Mouse (Mus musculus) neutrophil, adult 83 days (primary cell): ENCODE measurements around the gene Tpm1. TPM values are rescaled to one million over a fixed set of nuclear protein-coding genes. Genes with fewer than 3 reads are reported as not detected.

Experiments
- total RNA-seq, 2 experiments: library from RNA; stranded (reverse); gene quantifications; one replicate each; pipeline ENCODE4 v1.2.4; 2023

Gene Tpm1
- 10 to 100 TPM; 18.6 to 20.3 TPM for total RNA-seq

GRCm38 (mm10) chr9:67049086-67049824, at the start of gene Tpm1:
Gene Tpm1 (minus strand): TSS chr9:67049406.

GRCm38 (mm10) chr9:66975239-66975645, 74.0 kb downstream of the Tpm1 start, which contains the start of gene Lactb:
Gene Lactb (minus strand): TSS chr9:66975484.

Other genes starting within 250 kb of the Tpm1 start
- 10 to 100 TPM in 1 of 2 experiments, 1 to 10 TPM in 1; 9.0 to 10.7 TPM for gene Aph1c, start 214.7 kb downstream of the Tpm1 start, total RNA-seq
- gene Rab8b, start 129.7 kb downstream of the Tpm1 start, total RNA-seq, result 10 to 100 TPM; 76.1 to 87.0 TPM
- 100 to 1,000 TPM in 1 of 2 experiments, 10 to 100 TPM in 1; 96.0 to 109 TPM for gene Rps27l, start 103.3 kb downstream of the Tpm1 start, total RNA-seq
- 10 to 100 TPM; 15.5 to 15.7 TPM for gene Lactb, start 73.9 kb downstream of the Tpm1 start, total RNA-seq